Mouse (Mus musculus) olfactory bulb, adult 2 months (tissue): Measurements from ENCODE around the gene Ttyh3.

ENCODE experiments used
- CTCF ChIP-seq: fragments of 200-500 bp; IDR thresholded peaks from 2 replicates; pipeline ENCODE4 v1.5.1; 2012; ENCODE audit warnings: low read depth, mild to moderate bottlenecking, low read length, moderate library complexity; ENCODE audit not compliant: insufficient read depth
- POLR2A ChIP-seq: fragments of 200-500 bp; IDR thresholded peaks from 2 replicates; pipeline ENCODE4 v1.6.1; 2012; ENCODE audit warnings: mild to moderate bottlenecking, low read depth, low read length, moderate library complexity; ENCODE audit not compliant: insufficient read depth

- TF ChIP-seq CTCF (no peak), POLR2A (no peak)
Measured at GRCm38 (mm10) chr5:140659607-140660272, 10.9 kb upstream of the Ttyh3 start.
